Mouse (Mus musculus): ENCODE results near the gene Ulk4. TPM values are rescaled to one million over a fixed set of nuclear protein-coding genes. Genes with fewer than 3 reads are reported as not detected.
"Not testable (repeated sequence)": the region's sequence is repeated elsewhere in the genome, so short reads cannot be mapped to it uniquely, and the experiment has no call there.

The Ulk4 gene
- polyA plus RNA-seq, 1 experiment from 2014 or later, result 136 TPM

- Histone ChIP-seq H3K36me3 (ENCODE audit: insufficient read depth, low read length) (no peaks in the 10 kb centered on the region), H3K4me1 (replicated peaks; ENCODE audit: insufficient read depth, low read length) (no peaks in the 10 kb centered on the region), H3K9me3 (replicated peaks; ENCODE audit: low read length) (no peaks in the 10 kb centered on the region), H3K27me3 (ENCODE audit: insufficient read depth, low read length) (no peaks in the 10 kb centered on the region), H3K4me2 (ENCODE audit: low read length) (no peak overlapping the region), H3K4me3 (replicated peaks; ENCODE audit: low read depth, low read length) (no peak overlapping the region), H3K9ac (ENCODE audit: low read depth, low read length) (no peak overlapping the region), H3K27ac (no peak overlapping the region)
- peak; percentile 85 for DNase-seq (ENCODE audit: low spot score)
- peak; percentile 57 for ATAC-seq (replicated peaks; ENCODE audit: low FRiP score, low read depth)
- TF ChIP-seq CTCF (IDR thresholded peaks at IDR 0.05; ENCODE audit: low read depth), result peak; percentile 96
- WGBS, result 21% methylated on average over 3 of the region's 3 CpGs
These were observed 61.5 kb downstream of the Ulk4 start for GRCm38 (mm10) chr9:121215349-121216000.

- no peak overlapping the region for H3K4me3 ChIP-seq (replicated peaks; ENCODE audit: low read depth, low read length)
- H3K27me3 ChIP-seq (ENCODE audit: insufficient read depth, low read length), result no peaks in the 10 kb centered on the region
- 75% methylated on average over 3 of the region's 3 CpGs for WGBS
- TF ChIP-seq CTCF (IDR thresholded peaks at IDR 0.05; ENCODE audit: low read depth), result peak; percentile 35
- no peaks in the 10 kb centered on the region for H3K9me3 ChIP-seq (replicated peaks; ENCODE audit: low read length)
- no peaks in the 10 kb centered on the region for H3K4me1 ChIP-seq (replicated peaks; ENCODE audit: insufficient read depth, low read length)
- ATAC-seq (replicated peaks; ENCODE audit: low FRiP score, low read depth), result no peak
- H3K4me2 ChIP-seq (ENCODE audit: low read length), result no peak overlapping the region
- H3K27ac ChIP-seq, result no peak overlapping the region
- DNase-seq (ENCODE audit: low spot score), result no peak
- H3K9ac ChIP-seq (ENCODE audit: low read depth, low read length), result no peak overlapping the region
- no peaks in the 10 kb centered on the region for H3K36me3 ChIP-seq (ENCODE audit: insufficient read depth, low read length)
These were observed 64.7 kb downstream of the Ulk4 start for GRCm38 (mm10) chr9:121212322-121212721.

- no peak overlapping the region for H3K27ac ChIP-seq
- 62% methylated on average over 7 of the region's 7 CpGs for WGBS
- no peaks in the 10 kb centered on the region for H3K36me3 ChIP-seq (ENCODE audit: insufficient read depth, low read length)
- H3K9ac ChIP-seq (ENCODE audit: low read depth, low read length), result no peak overlapping the region
- H3K4me3 ChIP-seq (replicated peaks; ENCODE audit: low read depth, low read length), result no peak overlapping the region
- H3K4me2 ChIP-seq (ENCODE audit: low read length), result no peak overlapping the region
- no peaks in the 10 kb centered on the region for H3K4me1 ChIP-seq (replicated peaks; ENCODE audit: insufficient read depth, low read length)
- no peak for TF ChIP-seq CTCF (IDR thresholded peaks at IDR 0.05; ENCODE audit: low read depth)
- no peak for ATAC-seq (replicated peaks; ENCODE audit: low FRiP score, low read depth)
- no peaks in the 10 kb centered on the region for H3K9me3 ChIP-seq (replicated peaks; ENCODE audit: low read length)
- DNase-seq (ENCODE audit: low spot score), result no peak
- no peaks in the 10 kb centered on the region for H3K27me3 ChIP-seq (ENCODE audit: insufficient read depth, low read length)
These were observed 72.0 kb downstream of the Ulk4 start for GRCm38 (mm10) chr9:121205046-121205445.

DNA sequence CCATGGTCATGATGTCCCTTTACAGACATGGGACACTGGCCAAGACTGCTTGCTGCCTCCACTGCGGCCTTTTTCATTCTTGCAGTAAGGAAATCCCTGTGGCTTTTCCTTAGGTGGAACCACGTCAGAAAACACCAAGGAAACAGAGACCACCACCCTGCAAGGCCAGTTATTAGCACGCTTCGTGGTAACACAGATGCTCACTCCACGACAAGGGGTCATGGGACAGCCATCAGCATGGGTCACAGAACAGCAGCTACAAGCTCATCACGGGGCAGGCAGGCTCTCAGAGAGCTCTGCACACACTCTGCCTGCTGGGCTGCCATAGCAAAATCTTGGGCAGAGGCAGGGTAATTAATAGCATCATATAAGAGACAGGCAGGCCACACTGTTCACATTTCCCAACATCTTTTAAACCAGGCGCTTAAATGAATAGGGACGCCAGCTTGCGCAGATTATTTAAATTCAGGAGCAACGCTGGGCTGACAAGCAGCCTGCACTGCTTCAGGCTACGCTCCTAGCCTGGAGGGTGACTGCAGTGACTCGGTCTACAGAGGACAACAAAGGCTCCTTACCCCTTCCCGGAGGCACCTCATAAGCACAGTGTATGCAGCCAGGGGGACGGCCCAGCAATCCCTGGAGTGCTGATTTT is 72.7 kb downstream of the Ulk4 start:
- H3K4me2 ChIP-seq (ENCODE audit: low read length), result no peak overlapping the region
- H3K4me3 ChIP-seq (replicated peaks; ENCODE audit: low read depth, low read length), result no peak overlapping the region
- no peaks in the 10 kb centered on the region for H3K27me3 ChIP-seq (ENCODE audit: insufficient read depth, low read length)
- no peak overlapping the region for H3K9ac ChIP-seq (ENCODE audit: low read depth, low read length)
- ATAC-seq (replicated peaks; ENCODE audit: low FRiP score, low read depth) (no peak), DNase-seq (ENCODE audit: low spot score) (no peak)
- H3K9me3 ChIP-seq (replicated peaks; ENCODE audit: low read length), result no peaks in the 10 kb centered on the region
- 84% methylated on average over 14 of the region's 14 CpGs for WGBS
- H3K4me1 ChIP-seq (replicated peaks; ENCODE audit: insufficient read depth, low read length), result no peaks in the 10 kb centered on the region
- no peak for TF ChIP-seq CTCF (IDR thresholded peaks at IDR 0.05; ENCODE audit: low read depth)
- no peaks in the 10 kb centered on the region for H3K36me3 ChIP-seq (ENCODE audit: insufficient read depth, low read length)
- H3K27ac ChIP-seq, result no peak overlapping the region

DNA sequence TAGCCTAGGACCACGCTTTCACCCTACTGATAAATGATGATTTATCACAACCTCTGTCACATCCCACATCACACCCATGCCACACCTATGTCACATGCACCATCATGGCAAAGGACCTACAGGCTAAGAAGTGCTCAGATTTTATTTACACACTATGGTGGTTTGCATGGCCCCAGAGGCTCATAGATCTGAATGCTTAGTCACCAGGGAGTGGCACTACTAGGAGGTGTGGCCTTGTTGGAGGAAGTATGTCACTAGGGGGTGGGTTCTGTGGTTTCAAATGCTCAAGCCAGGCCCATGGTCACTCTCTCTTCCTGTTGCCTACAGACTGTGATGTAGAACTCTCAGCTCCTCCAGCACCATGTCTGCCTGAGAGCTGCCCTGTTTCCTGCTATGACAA is 73.3 kb downstream of the Ulk4 start:
- Histone ChIP-seq H3K9ac (ENCODE audit: low read depth, low read length) (no peak overlapping the region), H3K27me3 (ENCODE audit: insufficient read depth, low read length) (no peaks in the 10 kb centered on the region), H3K4me3 (replicated peaks; ENCODE audit: low read depth, low read length) (no peak overlapping the region), H3K4me1 (replicated peaks; ENCODE audit: insufficient read depth, low read length) (no peaks in the 10 kb centered on the region), H3K36me3 (ENCODE audit: insufficient read depth, low read length) (no peaks in the 10 kb centered on the region), H3K4me2 (ENCODE audit: low read length) (no peak overlapping the region), H3K27ac (no peak overlapping the region), H3K9me3 (replicated peaks; ENCODE audit: low read length) (no peaks in the 10 kb centered on the region)
- ATAC-seq (replicated peaks; ENCODE audit: low FRiP score, low read depth) (no peak), DNase-seq (ENCODE audit: low spot score) (no peak)
- no peak for TF ChIP-seq CTCF (IDR thresholded peaks at IDR 0.05; ENCODE audit: low read depth)
- WGBS, result 100% methylated on average over 1 of the region's 1 CpGs

DNA sequence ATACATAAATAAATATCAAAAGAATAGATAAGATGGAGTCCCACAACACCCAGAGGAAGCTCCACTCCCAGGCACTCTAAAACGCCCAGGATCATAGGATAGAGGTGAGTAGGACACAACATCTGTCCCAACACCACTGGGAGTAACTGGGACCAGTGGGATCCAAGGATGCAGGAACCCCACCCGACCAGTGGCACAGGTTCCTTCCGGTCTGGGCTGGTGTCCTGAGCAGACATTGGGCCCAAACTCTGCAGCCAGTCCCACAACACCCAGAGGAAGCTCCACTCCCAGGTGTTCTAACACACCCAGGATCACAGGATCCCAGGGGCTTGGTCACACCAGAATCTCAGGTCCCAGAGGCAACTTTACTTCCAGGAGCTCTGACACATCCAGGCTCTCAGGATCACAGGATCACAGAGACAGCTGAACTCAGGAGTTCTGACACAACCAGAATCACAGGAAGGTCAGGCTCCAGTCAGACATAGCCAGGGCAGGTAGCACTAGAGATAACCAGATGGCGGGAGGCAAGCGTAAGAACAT is 77.8 kb downstream of the Ulk4 start:
- not testable (repeated sequence) for H3K4me3 ChIP-seq (replicated peaks; ENCODE audit: low read depth, low read length); H3K36me3 ChIP-seq (ENCODE audit: insufficient read depth, low read length); ATAC-seq (replicated peaks; ENCODE audit: low FRiP score, low read depth); H3K4me2 ChIP-seq (ENCODE audit: low read length); H3K27me3 ChIP-seq (ENCODE audit: insufficient read depth, low read length); DNase-seq (ENCODE audit: low spot score); H3K4me1 ChIP-seq (replicated peaks; ENCODE audit: insufficient read depth, low read length); H3K27ac ChIP-seq; H3K9me3 ChIP-seq (replicated peaks; ENCODE audit: low read length); H3K9ac ChIP-seq (ENCODE audit: low read depth, low read length)
- WGBS, result 93% methylated on average over 5 of the region's 5 CpGs

Measured in kidney, postnatal 0 days (tissue).